Mouse (Mus musculus) intestine, embryonic 16.5 days (tissue): ENCODE data around the gene Med12. TPM values are rescaled to one million over a fixed set of nuclear protein-coding genes. Genes with fewer than 3 reads are reported as not detected.
A peak's percentile ranks its signal among the peaks of the same experiment; 100 is the strongest.

ENCODE experiments used
- ATAC-seq: fragments of 200-750 bp; cut with Nextera tagmentation; 2 replicates; pipeline ENCODE4 v1.8.0; 2017; ENCODE audit warnings: moderate TSS enrichment, moderate library complexity
- H3K27ac ChIP-seq: fragments of 300-500 bp; sonication (generic); 2 replicates; pipeline ENCODE4 v1.5.1; 2014; ENCODE audit warnings: mild to moderate bottlenecking, low read length
- H3K27me3 ChIP-seq: fragments of 300-500 bp; sonication (generic); replicated peaks from 2 replicates; pipeline ENCODE4 v1.6.1; 2014; ENCODE audit warnings: low read length, control low read depth, mixed read lengths; ENCODE audit not compliant: control insufficient read depth, insufficient read depth
- H3K36me3 ChIP-seq: fragments of 300-500 bp; sonication (generic); 2 replicates; pipeline ENCODE4 v1.6.1; 2014; ENCODE audit warnings: low read length, control low read depth; ENCODE audit not compliant: control insufficient read depth, insufficient read depth
- H3K4me1 ChIP-seq: fragments of 300-500 bp; sonication (generic); 2 replicates; pipeline ENCODE4 v1.6.1; 2014; ENCODE audit warnings: low read length, control low read depth, mixed read lengths; ENCODE audit not compliant: control insufficient read depth, insufficient read depth
- H3K4me2 ChIP-seq: fragments of 300-500 bp; sonication (generic); 2 replicates; pipeline ENCODE4 v1.6.1; 2014; ENCODE audit warnings: low read depth, low read length, control low read depth
- H3K4me3 ChIP-seq: fragments of 300-500 bp; sonication (generic); 2 replicates; pipeline ENCODE4 v1.5.1; 2014; ENCODE audit warnings: mild to moderate bottlenecking, low read length
- H3K9ac ChIP-seq: fragments of 300-500 bp; sonication (generic); 2 replicates; pipeline ENCODE4 v1.6.1; 2014; ENCODE audit warnings: low read depth, low read length
- H3K9me3 ChIP-seq: fragments of 300-500 bp; sonication (generic); 2 replicates; pipeline ENCODE4 v1.6.1; 2016; ENCODE audit warnings: low read length, control low read depth; ENCODE audit not compliant: control insufficient read depth
- WGBS: fragments of 180-500 bp; shearing (Covaris S2); extraction: QIAGEN DNeasy Blood & Tissue Kit; methylation state at CpG from one replicate; pipeline ENCODE4 v1.1.7; 2014; 5-methylcytosine and 5-hydroxymethylcytosine counted together
- polyA plus RNA-seq: library from polyadenylated mRNA; unstranded; fragments of >200 nt; fragmentation: Nextera tagmentation; extraction: Ambion mirVana; gene quantifications from 2 replicates; pipeline ENCODE4 v1.2.1, GENCODE M21; 2015

Med12 gene
- polyA plus RNA-seq, 1 experiment from 2014 or later, result 19.9 TPM

GRCm38 (mm10) chrX:101290111-101290510 is 16.3 kb downstream of the Med12 start:
- WGBS, result 90% methylated on average over 10 of the region's 10 CpGs
- H3K9me3 ChIP-seq, result no peaks in the 10 kb centered on the region
- no peak overlapping the region for H3K4me3 ChIP-seq
- peaks cover 3% of the 10 kb centered on the region; the same call in 1 of the 2 replicates for H3K36me3 ChIP-seq
- H3K27ac ChIP-seq, result no peak overlapping the region
- no peaks in the 10 kb centered on the region for H3K4me1 ChIP-seq
- ATAC-seq, result no peak
- no peak overlapping the region for H3K9ac ChIP-seq
- H3K27me3 ChIP-seq, result no peaks in the 10 kb centered on the region
- H3K4me2 ChIP-seq, result no peak overlapping the region

GRCm38 (mm10) chrX:101299055-101299454 is 25.2 kb downstream of the Med12 start, which contains the start of gene Nlgn3:
Gene Nlgn3, plus strand, starts transcription at chrX:101299168.
- Histone ChIP-seq H3K27ac (no peak within 1 kb of the TSS), H3K9ac (peak within 1 kb of the TSS; percentile 53), H3K36me3 (no peaks in the 10 kb centered on the region), H3K9me3 (no peaks in the 10 kb centered on the region), H3K4me3 (peak within 1 kb of the TSS; percentile 40), H3K4me1 (no peaks in the 10 kb centered on the region), H3K4me2 (peak within 1 kb of the TSS; percentile 48), H3K27me3 (no peaks in the 10 kb centered on the region)
- 14% methylated on average over 21 of the region's 24 CpGs for WGBS
- no peak for ATAC-seq

GRCm38 (mm10) chrX:101299473-101300426 is 25.9 kb downstream of the Med12 start:
- no peaks in the 10 kb centered on the region for H3K9me3 ChIP-seq
- H3K27me3 ChIP-seq, result no peaks in the 10 kb centered on the region
- peak overlapping the region; percentile 40 for H3K4me3 ChIP-seq
- peak overlapping the region; percentile 53 for H3K9ac ChIP-seq
- no peaks in the 10 kb centered on the region for H3K4me1 ChIP-seq
- WGBS, result 18% methylated on average over 12 of the region's 13 CpGs
- H3K36me3 ChIP-seq, result no peaks in the 10 kb centered on the region
- H3K4me2 ChIP-seq, result peak overlapping the region; percentile 48
- 0 out of 2 replicates have a peak, but pooled peaks have one; percentile 41 for ATAC-seq
- no peak overlapping the region for H3K27ac ChIP-seq

- H3K27ac ChIP-seq, result no peak overlapping the region
- H3K36me3 ChIP-seq, result no peaks in the 10 kb centered on the region
- H3K4me1 ChIP-seq, result no peaks in the 10 kb centered on the region
- peak overlapping the region; percentile 40 for H3K4me3 ChIP-seq
- no peaks in the 10 kb centered on the region for H3K9me3 ChIP-seq
- peak; percentile 49; the same call in 1 of the 2 replicates for ATAC-seq
- peak overlapping the region; percentile 2; the same call in 1 of the 2 replicates for H3K4me2 ChIP-seq
- H3K9ac ChIP-seq, result no peak overlapping the region
- 41% methylated on average over 13 of the region's 13 CpGs for WGBS
- H3K27me3 ChIP-seq, result 0 out of 2 replicates have a peak, but pooled peaks cover 4% of the 10 kb centered on the region
Measured at GRCm38 (mm10) chrX:101300427-101301030, 26.7 kb downstream of the Med12 start.

GRCm38 (mm10) chrX:101301654-101302053 is 27.8 kb downstream of the Med12 start:
- Histone ChIP-seq H3K27ac (no peak overlapping the region), H3K4me3 (no peak overlapping the region), H3K9ac (no peak overlapping the region), H3K4me2 (no peak overlapping the region), H3K27me3 (0 out of 2 replicates have a peak, but pooled peaks cover 5% of the 10 kb centered on the region), H3K36me3 (no peaks in the 10 kb centered on the region), H3K4me1 (no peaks in the 10 kb centered on the region), H3K9me3 (no peaks in the 10 kb centered on the region)
- WGBS, result 85% methylated on average over 9 of the region's 9 CpGs
- ATAC-seq, result no peak

GRCm38 (mm10) chrX:101304646-101305045 is 30.8 kb downstream of the Med12 start:
- 70% methylated on average over 2 of the region's 2 CpGs for WGBS
- no peak for ATAC-seq

GRCm38 (mm10) chrX:101309299-101309698 is 35.5 kb downstream of the Med12 start:
- H3K9ac ChIP-seq, result no peak overlapping the region

More at GRCm38 (mm10) chrX:101304646-101305045, 30.8 kb downstream of the Med12 start:
- Histone ChIP-seq H3K4me2 (no peak overlapping the region), H3K9ac (no peak overlapping the region), H3K27me3 (0 out of 2 replicates have a peak, but pooled peaks cover 5% of the 10 kb centered on the region), H3K4me3 (no peak overlapping the region), H3K36me3 (no peaks in the 10 kb centered on the region), H3K4me1 (no peaks in the 10 kb centered on the region), H3K9me3 (no peaks in the 10 kb centered on the region), H3K27ac (no peak overlapping the region)

GRCm38 (mm10) chrX:101313625-101314359 is 40.0 kb downstream of the Med12 start:
- H3K4me2 ChIP-seq, result no peak overlapping the region
- no peaks in the 10 kb centered on the region for H3K9me3 ChIP-seq
- H3K4me1 ChIP-seq, result no peaks in the 10 kb centered on the region
- H3K9ac ChIP-seq, result no peak overlapping the region
- H3K4me3 ChIP-seq, result no peak overlapping the region
- H3K27me3 ChIP-seq, result peaks cover 3% of the 10 kb centered on the region; the same call in 1 of the 2 replicates
- no peak overlapping the region for H3K27ac ChIP-seq
- no peak for ATAC-seq
- WGBS, result 50% methylated on average over 6 of the region's 6 CpGs
- H3K36me3 ChIP-seq, result no peaks in the 10 kb centered on the region

More at GRCm38 (mm10) chrX:101309299-101309698, 35.5 kb downstream of the Med12 start:
- H3K27me3 ChIP-seq, result peaks cover 8% of the 10 kb centered on the region; the same call in 1 of the 2 replicates
- no peak overlapping the region for H3K4me2 ChIP-seq
- H3K9me3 ChIP-seq, result no peaks in the 10 kb centered on the region
- no peak for ATAC-seq
- H3K27ac ChIP-seq, result no peak overlapping the region
- H3K36me3 ChIP-seq, result no peaks in the 10 kb centered on the region
- no peaks in the 10 kb centered on the region for H3K4me1 ChIP-seq
- H3K4me3 ChIP-seq, result no peak overlapping the region
- WGBS, result 90% methylated on average over 5 of the region's 5 CpGs
